In genomic region chrX:101942461-101942896, GRCm38 (mm10) we compare ENCODE assay signal across 9 mouse cellular contexts.
DNase-seq lines count a peak whose midpoint lies in the region; ATAC-seq and TF ChIP-seq lines count a peak whose summit lies in the region.
"Had no signal": no experiment of that assay in that cellular context is flagged by ENCODE, and none has a peak within 500 bp of the region (broad histone marks: within the 10 kb centered on the region; RNA-seq: fewer than 3 reads in every experiment).

No protein-coding gene starts in this region.

- H3K4me2 ChIP-seq in lung, embryonic 14.5 days = no peak overlapping the region

- H3K36me3 ChIP-seq in lung, embryonic 14.5 days (ENCODE audit: insufficient read depth) = no peaks in the 10 kb centered on the region

- TF ChIP-seq CTCF in layer of hippocampus, adult 2 months (conservative IDR thresholded peaks at IDR 0.05) = peak; percentile 77
- peak; percentile 86 for TF ChIP-seq CTCF in lung, embryonic 14.5 days (IDR thresholded peaks at IDR 0.05; ENCODE audit: low read depth)

- no peaks in the 10 kb centered on the region for H3K9me3 ChIP-seq in lung, embryonic 14.5 days (ENCODE audit: low read depth, low read length)
- H3K9me3 ChIP-seq: megakaryocyte, embryonic 14.5 days had no signal

- H3K9ac ChIP-seq in lung, embryonic 14.5 days = no peak overlapping the region

- peak overlapping the region; percentile 68 for H3K27ac ChIP-seq in layer of hippocampus, adult 2 months
- H3K27ac ChIP-seq in lung, embryonic 14.5 days (ENCODE audit: low read depth) = no peak overlapping the region

- no peaks in the 10 kb centered on the region for H3K4me1 ChIP-seq in lung, embryonic 14.5 days (ENCODE audit: insufficient read depth)

- H3K4me3 ChIP-seq in layer of hippocampus, adult 2 months = no peak overlapping the region
- H3K4me3 ChIP-seq in lung, embryonic 14.5 days (ENCODE audit: low read depth, low read length) = no peak overlapping the region
- H3K4me3 ChIP-seq: megakaryocyte, embryonic 14.5 days had no signal

- peak; percentile 57 for DNase-seq in MN1 (ENCODE audit: low spot score)
- DNase-seq in cerebellum, adult 9-10 months = peak; percentile 93
- DNase-seq in frontal cortex, adult 2 months (ENCODE audit: extremely low spot score in 1 of 2, low spot score in 1 of 2) = peak; percentile 38 to 65
- peak; percentile 61 to 62 for DNase-seq in layer of hippocampus, adult 2 months (ENCODE audit: low spot score in 2 of 2)
- peak; percentile 78 for DNase-seq in lung, embryonic 14.5 days
- DNase-seq in retina, postnatal 1 day = peak; percentile 56
- DNase-seq in urinary bladder, postnatal 36 days (ENCODE audit: low spot score in 2 of 2) = peak; percentile 35 to 66

- ATAC-seq in hematopoietic stem cell, adult 5-6 weeks (replicated peaks in 1 of 2; ENCODE audit: insufficient read depth in 1 of 2, low FRiP score in 2 of 2, low TSS enrichment in 1 of 2, low read depth in 1 of 2, poor library complexity in 2 of 2, severe bottlenecking in 2 of 2) = peak; percentile 56 to 75
- peak; percentile 97 for ATAC-seq in lung, embryonic 14.5 days (ENCODE audit: insufficient read depth)

- H3K27me3 ChIP-seq in lung, embryonic 14.5 days (ENCODE audit: insufficient read depth, low read length) = peaks cover 3% of the 10 kb centered on the region; the same call in 1 of the 2 replicates

- WGBS in lung, embryonic 14.5 days = 7% methylated on average over 6 of the region's 6 CpGs
